Mouse (Mus musculus) thymus, adult 18-20 months (tissue): ENCODE results near the gene Angpt4.

Experiments
- DNase-seq, 2 experiments: peaks; one replicate each; pipeline ENCODE4 v3.0.0; 2022; ENCODE audit warnings: mixed read lengths in 2 of 2

Gene Angpt4

DNA sequence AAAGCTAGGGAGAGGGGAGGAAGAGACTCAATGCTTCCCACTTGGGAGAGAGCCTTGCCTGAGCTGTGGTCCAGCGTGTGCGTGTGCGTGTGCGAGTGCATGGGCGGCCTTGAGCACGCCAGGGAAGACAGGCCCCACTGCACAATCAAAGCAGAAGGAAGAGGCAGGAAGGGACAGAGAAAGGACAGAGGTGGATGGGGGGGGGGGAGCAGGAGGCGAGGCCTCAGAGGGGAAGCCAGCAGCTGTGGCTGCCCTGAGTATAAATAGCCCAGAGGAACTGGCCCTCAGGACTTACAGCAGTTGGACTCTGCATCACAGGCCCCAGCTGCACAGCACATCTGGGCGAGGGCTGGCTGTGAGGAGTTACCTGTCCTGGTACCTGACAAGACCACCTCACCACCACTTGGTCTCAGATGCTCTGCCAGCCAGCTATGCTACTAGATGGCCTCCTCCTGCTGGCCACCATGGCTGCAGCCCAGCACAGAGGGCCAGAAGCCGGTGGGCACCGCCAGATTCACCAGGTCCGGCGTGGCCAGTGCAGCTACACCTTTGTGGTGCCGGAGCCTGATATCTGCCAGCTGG, at the start of gene Angpt4:
TSS of gene Angpt4 (plus strand) at position 292 of the 582 bp plus-strand sequence.
- DNase-seq = no peak

DNA sequence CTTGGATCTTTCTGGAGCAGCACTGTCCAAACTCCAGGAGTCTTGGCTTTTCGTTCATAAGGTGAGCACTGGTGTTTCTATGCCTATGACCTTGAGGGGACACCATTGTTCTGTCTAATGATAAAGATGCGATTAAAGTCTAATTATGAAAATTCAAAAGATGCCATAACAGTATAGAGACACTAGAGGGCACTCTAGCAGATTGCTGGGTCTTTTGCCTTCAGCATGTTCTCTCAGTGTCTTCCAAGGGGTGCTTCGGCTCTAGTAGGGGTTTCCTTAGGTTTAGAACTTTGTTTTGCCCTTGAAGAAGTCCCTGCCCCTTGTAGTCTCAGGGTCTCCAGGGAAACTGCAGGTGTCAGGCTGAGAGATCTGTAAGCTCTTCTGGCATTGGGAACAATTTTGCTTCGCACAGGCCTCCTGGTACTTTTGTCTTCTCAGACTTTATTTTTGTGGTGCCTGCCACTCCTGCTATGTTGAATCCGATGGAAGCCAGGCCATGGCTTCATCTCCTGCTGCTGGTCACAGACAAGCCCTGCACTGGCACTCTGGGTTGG, 48.7 kb upstream of the Angpt4 start:
- no peak for DNase-seq

DNA sequence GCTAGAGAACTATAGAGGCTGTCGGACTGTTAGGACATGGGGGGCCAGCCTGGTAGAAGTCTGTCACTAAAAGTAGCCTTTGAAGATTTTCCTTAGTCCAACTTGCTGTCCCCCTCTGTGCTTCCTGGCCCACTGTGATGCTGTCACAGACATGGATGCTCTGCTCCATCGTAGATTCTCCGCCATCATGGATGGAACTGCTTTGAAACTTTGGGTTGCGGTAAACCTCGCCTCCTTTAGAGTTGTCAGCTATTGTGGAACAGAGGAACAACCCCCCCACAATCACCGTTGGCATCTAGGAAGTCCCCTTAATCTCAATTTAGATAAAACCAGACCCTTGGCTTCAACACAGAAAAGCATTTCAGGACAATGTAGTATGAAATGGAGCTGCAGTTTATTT, 46.1 kb upstream of the Angpt4 start:
- DNase-seq = no peak

DNA sequence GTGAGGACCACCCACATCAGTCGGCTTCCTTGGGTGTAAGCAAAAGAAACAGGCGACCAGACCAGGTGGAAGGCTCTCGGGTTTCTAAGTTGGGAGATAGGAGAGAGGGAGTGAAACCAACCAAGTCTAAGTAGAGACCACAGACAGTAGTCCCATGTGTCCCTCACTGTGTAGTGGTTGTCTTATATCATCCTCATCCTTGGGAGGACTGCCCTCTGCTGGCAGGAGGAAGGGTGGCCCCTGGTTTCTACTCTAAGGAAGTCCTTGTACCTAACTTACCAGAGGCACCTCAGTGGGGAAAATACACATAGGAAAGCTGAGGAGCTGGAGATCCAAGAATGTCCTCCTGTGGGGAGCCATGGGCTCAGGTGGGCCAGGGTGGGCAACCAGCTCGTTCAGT, 44.5 kb upstream of the Angpt4 start:
- no peak for DNase-seq

DNA sequence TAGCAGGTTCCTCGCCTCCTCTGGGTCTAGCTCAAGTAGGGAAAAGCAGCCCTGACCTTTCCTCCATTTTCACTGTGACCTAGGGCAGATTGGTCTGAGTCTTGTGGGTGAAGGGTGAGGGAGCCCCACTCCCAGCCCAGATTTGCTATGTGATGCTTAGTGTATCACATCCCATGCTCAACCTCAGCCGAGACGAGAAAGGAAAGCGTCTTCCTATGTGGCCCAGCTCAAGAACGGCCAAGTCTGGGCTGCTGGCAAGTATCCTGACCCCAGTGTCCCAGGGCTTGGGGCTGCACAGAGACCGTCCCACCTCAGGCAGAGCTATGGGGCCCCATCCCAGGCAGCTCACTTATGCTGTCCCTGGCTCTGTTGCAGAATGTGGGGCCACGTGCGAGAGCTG, 42.8 kb upstream of the Angpt4 start:
- DNase-seq = no peak

DNA sequence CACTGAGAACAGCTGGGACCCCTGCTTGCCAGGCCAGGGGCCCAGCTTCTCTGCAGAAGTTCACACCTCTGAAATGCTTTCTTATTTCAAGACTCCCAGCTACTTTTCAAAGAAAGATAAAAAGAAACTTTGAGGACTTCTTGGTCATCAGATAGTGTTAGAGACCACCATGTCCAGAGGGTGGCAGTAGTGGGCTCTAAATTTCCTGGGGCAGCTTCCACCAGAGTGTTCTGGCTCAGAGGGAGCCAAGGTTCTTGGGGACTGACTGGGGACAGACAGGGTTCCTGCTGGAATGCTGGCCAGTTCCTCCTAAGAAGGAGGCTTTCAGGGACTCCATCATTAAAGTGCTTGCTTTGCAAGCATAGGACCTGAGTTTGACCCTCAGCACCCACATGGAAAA, 36.5 kb upstream of the Angpt4 start:
- no peak for DNase-seq

DNA sequence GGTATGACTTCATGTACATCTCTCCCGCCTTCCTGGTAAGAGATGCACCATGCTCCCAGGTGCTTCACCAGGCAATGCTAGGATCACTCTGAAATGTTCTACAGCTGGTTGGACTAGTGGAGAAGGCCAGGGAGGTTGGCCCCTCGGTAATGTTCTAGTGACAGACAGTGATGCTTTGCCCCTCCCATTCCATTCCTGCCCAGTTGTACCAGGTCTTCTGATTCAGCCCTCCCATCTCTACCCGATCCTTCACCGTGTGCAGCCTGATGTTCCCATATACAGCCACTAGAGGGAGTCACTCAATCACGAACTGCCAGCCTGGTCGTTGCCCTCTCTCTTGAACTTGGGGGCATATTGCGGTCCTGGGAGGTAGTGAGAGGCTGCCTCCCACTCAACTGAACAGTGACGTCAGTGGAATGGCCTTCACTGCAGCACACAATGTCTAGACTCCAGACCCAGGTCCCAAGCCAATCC, 35.0 kb upstream of the Angpt4 start:
- peak in 1 of 2 experiments; percentile 11 for DNase-seq

DNA sequence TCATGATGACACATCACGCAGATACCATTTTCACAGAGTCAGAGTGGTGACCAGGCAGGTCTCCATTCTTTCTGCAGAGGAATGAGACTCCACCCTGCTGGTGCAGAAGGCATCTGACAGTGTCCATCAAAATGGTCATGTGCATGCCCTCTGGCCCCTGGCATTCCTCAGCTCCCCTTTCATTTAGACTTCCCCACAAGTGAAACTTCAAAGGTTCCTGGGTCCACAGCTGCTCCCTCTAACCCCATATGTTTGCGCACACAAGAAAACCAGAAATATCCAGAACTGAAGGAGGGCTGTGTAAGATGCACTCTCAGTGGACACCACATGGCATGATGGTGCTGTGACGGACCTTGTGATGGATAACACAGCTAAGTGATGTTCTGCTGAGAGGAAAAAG, 32.4 kb upstream of the Angpt4 start:
- no peak for DNase-seq

DNA sequence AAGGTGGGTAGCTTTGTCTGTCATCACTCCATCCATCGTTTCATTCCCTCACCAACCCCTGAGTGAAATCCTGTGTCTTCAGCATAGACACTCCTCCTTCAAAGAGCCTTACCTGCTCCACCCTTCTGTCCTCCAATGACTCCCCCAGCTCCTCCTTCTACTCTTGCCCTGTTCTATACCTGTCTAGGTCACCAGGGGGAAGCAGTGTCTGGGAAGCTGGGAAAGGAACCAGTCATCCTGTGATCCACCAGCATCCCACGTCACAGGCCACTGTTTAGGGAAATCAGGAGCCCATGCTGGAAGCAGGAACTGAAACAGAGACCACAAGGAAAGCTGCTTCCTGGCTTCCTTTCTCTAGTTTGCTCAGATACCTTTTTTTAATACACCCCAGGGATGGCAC, 31.2 kb upstream of the Angpt4 start:
- DNase-seq = no peak

- DNase-seq = no peak
These were observed 20.0 kb upstream of the Angpt4 start for GRCm38 (mm10) chr2:151891031-151891430.

DNA sequence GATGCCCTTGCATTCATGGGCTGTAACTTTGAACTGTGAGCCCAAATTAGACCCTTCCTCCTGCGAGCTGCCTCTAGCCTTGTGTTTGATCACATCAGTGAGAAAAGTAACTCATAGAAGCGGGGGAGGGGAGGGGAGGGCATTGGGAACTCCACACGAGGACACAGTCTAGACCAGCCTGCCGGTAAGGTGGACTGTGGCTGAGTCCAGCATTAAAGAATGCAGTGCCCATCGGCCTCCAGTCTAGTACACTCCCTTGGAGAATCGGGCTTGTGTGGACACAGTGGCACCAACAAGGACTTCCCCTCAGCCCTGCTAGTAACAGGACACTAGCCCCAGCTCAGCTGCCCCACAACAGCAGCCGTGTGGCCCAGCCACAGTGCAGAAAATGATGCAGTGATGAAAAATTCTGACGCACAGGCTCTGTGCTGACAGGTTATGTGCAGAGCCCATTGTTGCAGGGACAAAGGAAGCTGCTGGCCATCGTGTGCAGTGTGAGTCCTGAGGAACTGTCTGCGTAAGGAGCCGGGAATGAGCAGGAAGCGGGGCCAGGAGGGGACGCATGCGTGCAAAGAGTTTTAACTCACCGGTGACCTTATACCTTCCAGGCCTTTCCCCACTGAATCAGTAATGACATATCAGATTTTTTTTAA, 17.8 kb upstream of the Angpt4 start:
- DNase-seq = no peak

GRCm38 (mm10) chr2:151894209-151894980, 16.6 kb upstream of the Angpt4 start:
- DNase-seq = no peak

DNA sequence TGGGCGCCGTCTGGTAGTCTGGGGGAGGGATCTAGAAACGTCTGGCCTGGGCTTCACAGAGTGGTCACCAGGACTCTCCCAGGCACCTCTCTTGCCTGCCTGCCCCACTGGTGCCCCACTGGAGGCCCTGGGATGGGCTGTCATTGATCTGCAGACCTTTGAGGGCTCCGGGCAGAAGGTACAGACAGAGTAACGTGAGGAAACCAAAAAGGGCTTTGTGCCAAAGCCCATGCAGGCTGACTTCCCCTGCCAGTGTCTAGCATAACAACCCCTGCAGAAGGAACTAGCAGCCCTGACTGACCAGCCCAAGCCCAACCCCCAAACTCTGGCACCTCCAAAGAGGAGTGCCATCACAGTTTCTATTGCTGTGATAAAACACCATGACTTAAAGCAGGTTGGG, 15.1 kb upstream of the Angpt4 start:
- no peak for DNase-seq

DNA sequence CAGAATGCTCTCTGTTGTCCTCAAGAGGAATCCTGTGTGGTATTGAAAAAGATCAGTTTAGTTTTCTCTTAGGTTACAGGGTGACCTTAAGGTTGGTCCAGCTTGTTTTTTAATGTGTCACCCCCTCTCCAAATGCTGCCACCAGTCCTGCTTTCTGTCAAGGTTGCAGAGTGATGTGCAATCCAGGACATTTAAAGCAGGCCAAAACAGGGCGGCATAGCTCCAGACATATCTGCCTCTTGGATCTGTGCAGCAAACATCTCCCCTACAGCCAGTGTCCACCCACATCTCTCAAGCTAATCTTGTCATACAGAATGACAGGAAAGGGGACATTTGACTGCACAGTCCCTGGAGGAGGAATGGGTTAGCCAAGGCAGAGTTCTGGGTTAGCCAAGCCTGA, 12.9 kb upstream of the Angpt4 start:
- DNase-seq = no peak

DNA sequence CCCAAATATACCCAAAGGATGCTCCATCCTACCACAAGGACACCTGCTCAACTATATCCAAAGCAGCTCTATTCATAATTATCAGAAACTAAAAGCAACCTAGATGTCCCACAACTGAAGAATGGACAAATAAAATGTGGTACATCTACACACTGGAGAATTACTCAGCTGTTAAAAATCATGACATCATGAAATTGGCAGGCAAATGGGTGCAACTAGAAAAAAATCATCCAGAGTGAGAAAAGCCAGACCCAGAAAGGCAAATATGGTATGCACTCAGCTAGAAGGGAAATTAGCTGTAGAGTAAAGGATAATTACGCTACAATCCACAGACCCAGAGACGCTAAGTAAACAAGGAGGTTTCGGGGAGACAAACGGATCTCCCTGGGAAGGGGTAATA, 10.2 kb upstream of the Angpt4 start:
- DNase-seq = no peak

DNA sequence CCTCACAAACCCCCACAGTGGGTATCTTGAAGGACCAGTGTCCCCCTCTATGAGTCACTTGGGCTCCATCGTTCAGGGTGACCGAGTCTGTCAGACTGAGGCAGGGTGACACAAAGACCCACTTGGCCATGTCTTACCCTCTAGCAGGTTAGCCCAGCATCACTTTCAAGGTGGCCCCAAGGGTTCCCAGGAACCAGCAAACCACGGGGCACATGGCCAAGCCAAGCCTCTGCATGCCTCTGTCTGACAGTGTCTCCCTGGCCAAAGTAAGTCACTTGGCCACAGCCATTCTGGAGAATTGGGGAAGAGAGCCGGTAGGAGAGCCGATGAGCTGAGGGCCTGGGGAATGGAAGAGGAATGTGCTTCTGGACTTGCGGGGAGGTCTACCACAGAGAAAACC, 7.7 kb upstream of the Angpt4 start:
- no peak for DNase-seq

- no peak for DNase-seq
These were observed 7.1 kb upstream of the Angpt4 start for GRCm38 (mm10) chr2:151903933-151904332.

DNA sequence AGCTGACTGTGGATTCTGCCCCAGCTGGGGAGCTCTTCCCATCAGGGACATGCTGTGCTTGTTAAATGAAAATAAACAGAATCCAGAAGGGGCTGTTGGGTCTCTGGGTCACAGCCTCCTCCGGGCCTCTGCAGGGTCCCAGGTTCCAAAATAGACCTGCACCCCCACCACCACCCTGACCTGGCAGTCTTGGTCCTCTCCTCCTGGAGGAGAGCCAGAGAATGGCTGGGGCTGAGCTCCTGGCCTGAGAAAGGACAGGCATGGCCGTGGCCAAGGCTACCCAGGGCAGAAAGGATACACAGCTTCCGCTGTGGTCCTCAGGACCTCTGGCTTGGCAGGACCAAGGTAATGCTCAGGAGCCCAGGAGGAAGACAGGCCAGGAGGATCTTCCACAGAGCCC, 6.4 kb upstream of the Angpt4 start:
- DNase-seq = no peak

GRCm38 (mm10) chr2:151907020-151907419, 4.0 kb upstream of the Angpt4 start:
- DNase-seq = no peak

GRCm38 (mm10) chr2:151909386-151909785, 1.6 kb upstream of the Angpt4 start:
- no peak for DNase-seq

- no peak for DNase-seq
These were observed 512 bp upstream of the Angpt4 start for GRCm38 (mm10) chr2:151910498-151910897.

GRCm38 (mm10) chr2:151911751-151912150, 741 bp downstream of the Angpt4 start:
- DNase-seq = no peak

GRCm38 (mm10) chr2:151914120-151914519, 3.1 kb downstream of the Angpt4 start:
- DNase-seq = no peak

GRCm38 (mm10) chr2:151915111-151915510, 4.1 kb downstream of the Angpt4 start:
- no peak for DNase-seq
